Mouse (Mus musculus) left cerebral cortex, adult 2 months (tissue): ENCODE data around the gene Cfap69. TPM values are rescaled to one million over a fixed set of nuclear protein-coding genes. Genes with fewer than 3 reads are reported as not detected.
"Not testable (repeated sequence)": the region's sequence is repeated elsewhere in the genome, so short reads cannot be mapped to it uniquely, and the experiment has no call there.

ENCODE experiments used
- DNase-seq, 2 experiments: peaks; one replicate each; pipeline ENCODE4 v3.0.0; 2021 to 2022; ENCODE audit warnings: low spot score in 2 of 2, mixed read lengths in 1 of 2; ENCODE audit errors: extremely low spot score in 1 of 2
- H3K27ac ChIP-seq: fragments of 200-600 bp; 2 replicates; pipeline ENCODE4 v1.8.1; 2022
- H3K4me3 ChIP-seq: fragments of 200-600 bp; 2 replicates; pipeline ENCODE4 v1.8.1; 2022
- CTCF ChIP-seq: fragments of 200-600 bp; IDR thresholded peaks from 2 replicates; pipeline ENCODE4 v1.8.1; 2022; ENCODE audit warnings: antibody characterized with exemption, mild to moderate bottlenecking, moderate library complexity
- intact Hi-C: fragments of 180-260 bp; cut with DNase I; formaldehyde crosslinking; loops from one replicate; pipeline ENCODE4 v1.15.1; 2025
- total RNA-seq, 2 experiments: library from RNA; stranded (reverse); gene quantifications; 2 replicates each; pipeline ENCODE4 v1.2.3; 2021

Gene Cfap69
- total RNA-seq, 2 experiments from 2014 or later = 21.5 to 28.2 TPM

- H3K27ac ChIP-seq = no peak overlapping the region
- TF ChIP-seq CTCF = no peak
Measured at GRCm38 (mm10) chr5:5688945-5689540, 25.0 kb upstream of the Cfap69 start.

GRCm38 (mm10) chr5:5688228-5688627 lies 24.2 kb upstream of the Cfap69 start:
- TF ChIP-seq CTCF = no peak
- no peak for DNase-seq
- Histone ChIP-seq H3K4me3 (no peak overlapping the region), H3K27ac (no peak overlapping the region)
- intact Hi-C loops = no loop called here

More at GRCm38 (mm10) chr5:5688945-5689540, 25.0 kb upstream of the Cfap69 start:
- H3K4me3 ChIP-seq = no peak overlapping the region
- intact Hi-C loops = no loop called here
- DNase-seq = no peak

GRCm38 (mm10) chr5:5686973-5687372 lies 22.9 kb upstream of the Cfap69 start:
- Histone ChIP-seq H3K4me3 (no peak overlapping the region), H3K27ac (no peak overlapping the region)
- no peak for DNase-seq
- TF ChIP-seq CTCF = no peak
- intact Hi-C loops = no loop called here

GRCm38 (mm10) chr5:5684946-5685345 lies 20.9 kb upstream of the Cfap69 start:
- DNase-seq, intact Hi-C loops, H3K4me3 ChIP-seq: not testable (repeated sequence)

GRCm38 (mm10) chr5:5683292-5683691 lies 19.3 kb upstream of the Cfap69 start:
- DNase-seq = no peak
- Histone ChIP-seq H3K4me3 (no peak overlapping the region), H3K27ac (no peak overlapping the region)
- intact Hi-C loops = no loop called here
- TF ChIP-seq CTCF = no peak

More at GRCm38 (mm10) chr5:5684946-5685345, 20.9 kb upstream of the Cfap69 start:
- H3K27ac ChIP-seq = not testable (repeated sequence)

- no peak for TF ChIP-seq CTCF
- Histone ChIP-seq H3K4me3 (no peak overlapping the region), H3K27ac (no peak overlapping the region)
- no peak for DNase-seq
- intact Hi-C loops = no loop called here
Measured at GRCm38 (mm10) chr5:5679459-5679858, 15.4 kb upstream of the Cfap69 start.

GRCm38 (mm10) chr5:5676082-5676481 lies 12.0 kb upstream of the Cfap69 start:
- intact Hi-C loops = no loop called here
- no peak overlapping the region for H3K4me3 ChIP-seq
- TF ChIP-seq CTCF = no peak
- no peak for DNase-seq
- no peak overlapping the region for H3K27ac ChIP-seq

DNA sequence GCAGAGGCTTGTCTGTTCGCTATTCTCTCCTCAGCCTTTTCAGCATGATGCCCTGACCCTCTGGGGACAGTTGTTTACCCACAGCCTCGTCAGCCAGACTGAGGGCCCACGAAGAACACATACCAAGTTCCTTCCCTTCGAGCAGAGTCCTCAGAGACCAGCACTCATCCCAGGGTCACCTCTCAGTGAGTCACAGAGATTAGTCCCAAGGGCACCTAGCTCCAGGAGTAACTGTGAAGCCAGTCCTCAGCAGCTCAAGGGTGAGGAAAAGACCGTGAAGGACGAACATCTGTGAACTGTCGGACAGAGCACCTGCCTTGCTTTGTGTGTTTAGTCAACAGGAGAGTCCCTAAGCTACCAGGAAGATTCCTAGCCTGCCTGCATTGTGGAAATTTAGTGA lies 4.9 kb upstream of the Cfap69 start:
- no peak for TF ChIP-seq CTCF
- Histone ChIP-seq H3K27ac (no peak overlapping the region), H3K4me3 (no peak overlapping the region)
- intact Hi-C loops = no loop called here
- no peak for DNase-seq

DNA sequence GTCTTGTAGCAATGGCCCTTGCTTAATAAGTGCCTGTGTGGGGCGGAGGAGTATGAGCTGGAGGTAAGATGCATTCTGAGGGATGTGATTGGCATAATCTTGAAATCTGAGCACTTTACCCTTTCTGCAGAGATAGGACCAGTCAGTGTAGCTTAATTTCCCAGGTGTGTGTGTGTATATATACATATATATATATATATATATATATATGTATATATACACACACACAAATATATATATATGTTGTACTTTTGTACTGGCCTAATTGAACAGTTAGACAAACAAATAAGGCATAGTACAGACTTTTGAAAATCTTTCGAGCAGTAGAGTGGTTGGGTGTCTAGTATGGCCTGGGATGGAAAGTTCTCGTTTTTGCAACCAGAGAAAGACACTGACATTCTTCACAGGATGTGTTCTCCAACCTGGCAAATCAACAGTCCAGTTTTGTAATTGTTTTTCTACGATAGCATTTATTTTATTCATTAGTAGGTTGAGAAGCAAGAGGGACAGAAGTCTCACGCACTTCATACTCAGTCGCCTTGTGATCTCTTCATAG lies 410 bp upstream of the Cfap69 start:
- no peak for DNase-seq
- intact Hi-C loops = loop anchor here (5.0 kb wide), 1 partner anchor 83 kb away; the partner anchor contains the start of gene Steap1
- TF ChIP-seq CTCF = no peak
- peak overlapping the region; percentile 85 for H3K4me3 ChIP-seq
- no peak overlapping the region for H3K27ac ChIP-seq

DNA sequence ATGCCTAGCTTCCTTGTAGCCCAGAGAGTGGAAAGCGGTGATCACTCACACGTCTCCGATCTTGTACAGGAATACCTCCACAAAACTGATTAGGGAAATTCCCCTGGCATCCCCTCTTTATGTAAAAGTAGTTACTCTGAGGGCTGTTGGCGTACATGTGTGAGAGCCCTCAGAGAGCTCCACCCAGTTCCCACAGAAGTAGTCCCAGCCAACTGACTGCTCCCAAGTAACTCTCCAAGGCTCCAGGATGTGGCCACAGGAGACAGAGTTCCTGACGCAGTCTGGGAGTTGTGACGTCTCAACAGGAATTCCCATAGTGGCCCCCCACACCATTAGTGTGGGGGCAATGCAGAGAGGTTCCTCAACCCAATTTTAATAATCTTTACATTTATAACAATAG lies 982 bp downstream of the Cfap69 start:
- no peak for TF ChIP-seq CTCF
- Histone ChIP-seq H3K27ac (no peak overlapping the region), H3K4me3 (peak overlapping the region; percentile 85)
- no peak for DNase-seq
- intact Hi-C loops = loop anchor here (5.0 kb wide), 1 partner anchor 84 kb away; the partner anchor contains the start of gene Steap1

- H3K27ac ChIP-seq = no peak overlapping the region
- intact Hi-C loops = no loop called here
- no peak for TF ChIP-seq CTCF
- no peak for DNase-seq
- H3K4me3 ChIP-seq = no peak overlapping the region
Measured at GRCm38 (mm10) chr5:5658680-5659079, 5.4 kb downstream of the Cfap69 start.

DNA sequence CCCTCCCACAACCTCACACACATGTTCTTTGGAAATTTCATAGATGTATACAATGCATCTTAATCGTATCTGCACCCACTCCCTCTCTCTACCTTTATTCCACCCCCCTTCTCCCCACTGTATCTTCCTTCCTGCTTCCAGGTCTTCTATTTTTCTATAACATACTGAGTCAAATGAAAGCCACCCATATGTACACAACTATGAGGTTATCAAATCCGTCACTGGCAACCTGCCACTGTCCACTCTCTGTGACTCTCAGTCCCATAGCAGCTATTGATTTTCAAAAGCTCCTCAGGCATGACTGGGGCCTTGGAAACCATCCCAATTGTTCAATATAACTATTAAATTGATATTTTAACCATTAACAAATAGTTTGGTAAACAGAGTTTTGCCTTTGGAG lies 6.1 kb downstream of the Cfap69 start:
- DNase-seq = no peak
- Histone ChIP-seq H3K4me3 (no peak overlapping the region), H3K27ac (no peak overlapping the region)
- TF ChIP-seq CTCF = no peak
- intact Hi-C loops = no loop called here
